Mouse (Mus musculus) forelimb bud, embryonic 11.5 days (tissue): Measurements from ENCODE around the gene Abca4.

ENCODE experiments used
- DNase-seq: peaks from one replicate; pipeline ENCODE4 v3.0.0-alpha.2; 2012; ENCODE audit warnings: low read depth, low spot score

The Abca4 gene

DNA sequence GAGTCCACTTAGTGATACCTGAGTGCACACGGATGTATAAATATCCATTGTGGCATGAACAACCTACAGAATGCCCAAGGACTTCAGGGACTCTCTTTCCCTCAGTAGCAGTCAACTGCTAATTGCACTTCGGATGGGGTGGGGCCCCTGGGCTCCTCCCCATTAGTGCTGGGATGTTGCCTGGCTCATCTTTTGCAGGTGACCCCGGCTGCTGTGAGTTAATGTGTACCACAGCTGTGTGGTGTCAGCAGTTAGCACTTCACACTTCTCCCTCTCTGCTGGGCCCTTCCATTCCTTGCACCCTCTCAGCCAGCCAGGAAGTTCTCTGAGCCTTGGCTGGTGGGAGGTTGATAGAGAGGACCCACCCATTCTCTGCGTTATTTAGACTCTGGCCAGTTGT, 65.2 kb downstream of the Abca4 start:
- no peak for DNase-seq

DNA sequence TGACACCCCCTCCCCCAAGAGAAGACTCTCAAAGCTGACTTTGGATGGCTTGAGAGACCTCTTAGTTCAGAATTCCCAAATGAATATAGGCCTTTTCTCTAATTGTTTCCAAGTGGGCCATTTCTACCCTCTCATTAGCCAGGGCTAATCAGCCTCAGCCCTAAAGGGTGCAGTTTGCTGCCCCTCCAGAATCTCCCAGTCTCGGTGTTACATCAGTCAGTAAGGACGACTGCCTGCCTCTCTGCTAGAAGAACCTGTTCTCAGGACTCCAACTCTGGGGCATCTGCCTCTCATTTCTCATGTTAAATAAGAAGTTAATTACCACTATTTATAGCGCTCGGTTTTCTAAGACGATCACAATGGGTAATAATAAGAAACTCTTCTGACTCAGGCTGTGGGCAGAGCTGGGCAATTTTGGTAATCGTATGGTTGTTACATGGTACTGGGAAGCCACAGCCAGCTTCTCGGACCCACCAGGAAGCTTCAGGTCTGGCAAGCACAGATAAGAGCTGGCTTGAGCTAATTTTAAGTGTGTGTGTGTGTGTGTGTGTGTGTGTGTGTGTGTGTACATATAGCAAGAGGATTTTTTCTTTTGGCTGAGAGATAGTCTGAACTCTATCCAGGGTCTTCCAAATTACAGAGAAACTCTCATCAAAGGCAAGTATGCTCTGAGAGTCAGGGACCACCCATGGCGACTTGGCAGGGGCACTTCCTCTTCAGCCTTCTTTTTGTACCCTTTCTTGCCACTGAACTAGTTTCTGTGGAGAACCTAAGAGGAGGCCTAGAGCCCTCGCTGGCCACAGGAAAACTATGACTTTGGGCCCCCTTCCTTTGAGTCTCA, 67.1 kb downstream of the Abca4 start:
- no peak for DNase-seq

DNA sequence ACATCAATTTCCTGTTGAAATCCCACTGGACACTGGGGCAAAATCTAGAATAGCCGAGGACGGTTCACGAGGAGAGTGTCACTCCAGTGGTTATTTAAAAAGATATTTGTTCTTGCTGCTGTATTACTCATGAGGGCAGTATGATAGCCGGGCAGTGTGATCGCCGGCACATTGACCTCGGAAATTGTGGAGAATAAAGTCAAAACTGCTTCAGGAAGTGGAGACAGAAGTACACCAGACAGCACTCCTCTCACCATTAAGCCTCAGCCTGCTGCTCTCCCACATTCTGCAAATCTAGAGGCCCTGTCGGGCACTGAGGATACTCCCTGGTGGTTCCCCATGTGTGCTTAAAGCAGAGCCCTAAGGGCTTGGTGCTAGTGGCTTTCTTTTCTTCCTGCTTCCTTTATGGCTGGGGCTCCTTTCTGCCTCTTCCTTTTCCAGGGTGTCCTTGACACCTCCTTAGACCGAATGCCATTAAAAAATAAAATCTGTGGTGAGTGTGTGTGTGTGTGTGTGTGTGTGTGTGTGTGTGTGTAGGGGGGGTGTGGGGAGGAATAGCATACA, 74.5 kb downstream of the Abca4 start:
- no peak for DNase-seq

DNA sequence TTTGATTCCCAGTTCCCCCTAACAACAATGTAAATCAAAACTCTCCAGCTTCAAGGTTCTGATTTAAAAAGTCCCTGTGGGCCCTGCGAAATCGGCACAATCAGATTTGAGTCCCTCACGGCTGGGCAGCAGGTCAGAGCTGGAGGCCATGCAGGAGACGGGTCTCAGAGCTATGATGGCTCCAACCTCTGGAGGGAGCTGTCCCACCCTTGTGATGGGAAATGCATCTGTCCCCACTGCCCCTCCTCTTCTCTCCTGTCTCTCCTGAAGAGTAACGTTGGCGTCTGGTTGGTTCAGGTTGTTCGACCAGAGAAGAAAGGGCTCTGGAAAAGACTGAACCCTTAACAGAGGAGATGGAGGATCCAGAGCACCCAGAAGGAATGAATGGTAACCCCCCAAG, 75.5 kb downstream of the Abca4 start:
- DNase-seq: no peak

DNA sequence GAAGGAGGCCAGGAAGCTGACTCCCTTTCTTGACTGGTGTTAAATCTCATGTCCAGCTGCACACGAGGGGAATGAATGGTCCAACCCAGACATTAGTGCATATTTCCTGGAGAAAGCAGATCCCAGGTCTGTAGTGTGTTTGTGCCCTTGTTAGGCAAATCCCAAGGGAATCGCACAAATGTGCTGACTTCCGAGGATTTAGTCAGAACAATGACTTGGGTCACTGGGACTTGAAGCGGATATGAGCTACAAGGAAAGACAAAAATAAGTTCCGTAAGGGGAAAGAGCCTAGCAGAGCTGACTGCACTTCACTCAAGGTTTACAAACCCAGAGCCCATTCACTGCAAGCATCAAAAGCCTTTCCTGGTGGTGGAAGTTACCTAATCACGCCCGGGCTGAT, 76.0 kb downstream of the Abca4 start:
- no peak for DNase-seq

DNA sequence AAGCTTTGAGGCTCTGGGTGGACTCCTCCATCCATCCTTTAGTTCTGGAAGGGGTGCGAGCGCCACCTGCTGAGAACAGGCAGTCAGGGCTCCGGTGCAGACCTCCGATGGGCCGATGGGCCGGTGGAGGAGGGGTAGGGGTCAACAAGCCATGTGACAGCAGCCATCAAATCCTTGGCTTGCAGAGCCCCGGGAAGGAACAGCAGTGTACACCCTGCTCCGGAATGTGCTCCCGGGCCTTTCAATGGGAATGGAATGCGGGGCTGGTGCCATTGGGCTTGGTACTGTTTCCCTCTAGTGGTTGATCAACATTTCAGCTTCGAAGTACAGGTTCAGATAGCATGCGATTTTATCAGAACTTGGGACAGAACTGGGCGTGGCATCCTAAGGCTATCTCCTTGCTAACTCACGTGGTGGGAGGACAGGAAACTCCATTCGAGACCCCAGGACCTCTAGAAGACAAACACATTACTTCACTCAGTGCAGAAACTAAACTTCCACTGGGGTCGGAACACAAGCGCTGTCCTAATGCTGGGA, 78.0 kb downstream of the Abca4 start:
- peak; percentile 89 for DNase-seq

DNA sequence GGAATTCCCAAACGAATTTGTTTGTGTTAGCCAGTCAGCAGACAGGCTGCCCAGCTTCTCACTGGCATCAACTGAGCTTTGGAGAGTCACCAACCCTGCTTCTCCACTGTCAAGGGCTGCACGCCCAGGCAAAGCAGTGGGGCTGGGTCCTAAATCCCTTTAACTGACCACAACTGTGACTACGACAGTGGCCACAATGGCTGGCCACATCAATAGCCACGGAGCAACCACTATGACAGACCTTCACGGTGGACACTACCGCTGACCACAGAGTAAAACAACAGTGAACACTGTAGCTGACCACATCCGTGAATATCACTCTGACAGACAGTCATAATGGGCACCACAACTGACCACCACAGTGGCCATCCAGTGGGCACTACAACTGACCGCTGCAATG, 78.6 kb downstream of the Abca4 start:
- no peak for DNase-seq

DNA sequence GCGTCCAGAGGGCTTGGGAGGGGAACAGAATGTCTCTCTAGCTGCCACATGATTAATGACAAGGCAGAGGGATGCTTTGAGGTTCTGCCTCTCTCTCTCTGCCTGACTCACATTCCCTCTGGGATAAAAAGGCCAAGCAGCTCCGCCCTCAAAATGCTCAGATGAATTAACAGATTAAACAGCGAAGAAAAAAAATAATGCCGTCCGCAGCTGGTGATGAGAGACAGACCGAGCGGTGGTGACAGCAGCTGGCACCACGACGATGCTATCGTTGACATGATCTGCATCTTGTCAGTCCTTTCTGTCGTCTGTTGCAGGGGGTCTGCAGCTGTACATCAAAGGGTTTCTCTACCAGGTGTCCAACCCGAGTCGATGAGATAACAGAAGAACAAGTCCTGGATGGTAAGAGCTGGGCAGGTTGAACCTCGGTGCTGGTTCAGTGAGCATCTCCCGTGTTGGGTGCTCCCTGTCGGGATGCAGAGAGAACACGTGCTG, 84.8 kb downstream of the Abca4 start:
- no peak for DNase-seq

DNA sequence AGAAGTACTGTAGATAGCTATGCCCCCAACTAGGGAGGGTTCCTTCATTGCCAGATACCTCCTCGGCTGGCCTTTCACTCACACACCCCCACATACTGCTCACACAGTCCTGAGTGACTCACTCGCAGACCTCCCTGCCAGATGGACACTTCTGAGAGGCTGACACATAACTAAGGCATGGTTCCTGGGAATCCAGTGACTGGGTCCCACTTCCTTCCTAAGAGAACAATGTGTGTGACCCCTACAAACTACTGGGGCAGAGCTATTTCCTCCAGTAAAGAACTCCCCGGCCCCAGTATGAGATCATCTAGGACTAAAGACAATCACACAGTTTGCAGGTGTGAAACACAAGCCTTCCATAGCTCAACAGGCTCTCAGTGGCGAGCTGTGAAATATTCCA, 86.5 kb downstream of the Abca4 start:
- DNase-seq: no peak

DNA sequence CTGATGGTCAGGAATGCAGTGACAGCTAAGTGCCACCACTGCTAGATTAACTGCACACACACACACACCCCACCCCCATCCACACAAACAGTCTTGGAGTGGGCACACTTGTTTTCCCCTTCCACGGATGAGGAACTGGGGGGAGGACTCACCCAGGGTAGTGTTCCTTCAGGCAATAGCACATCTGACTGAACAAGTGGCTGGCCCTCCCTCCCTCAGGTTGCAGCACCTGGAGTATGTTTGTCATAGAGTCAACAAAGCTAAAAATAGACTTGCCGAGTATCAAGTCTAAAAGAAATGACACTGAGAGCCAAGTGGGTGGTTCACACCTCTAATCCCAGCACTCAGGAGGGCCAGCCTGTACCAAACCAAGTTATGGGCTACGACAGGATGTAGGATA, 87.4 kb downstream of the Abca4 start:
- DNase-seq: no peak

DNA sequence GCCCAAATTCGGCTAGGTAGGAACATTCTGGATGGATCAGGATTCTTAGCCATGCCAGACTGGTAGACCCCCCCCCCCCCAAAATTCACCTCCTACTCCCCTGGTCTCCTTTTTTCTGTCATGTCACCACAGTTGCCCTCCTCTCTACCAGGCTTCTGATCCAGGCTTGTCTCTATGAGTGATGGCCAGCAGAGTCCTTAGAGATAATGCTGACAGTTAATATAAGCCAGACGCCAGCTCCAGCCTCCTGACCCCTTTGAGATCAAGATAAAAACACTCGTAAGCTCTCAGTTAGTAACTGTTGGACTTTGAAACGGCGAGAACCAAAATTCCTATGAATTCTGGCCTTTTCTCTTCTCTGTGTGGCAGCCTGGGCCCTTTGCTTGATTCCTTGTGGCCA, 89.0 kb downstream of the Abca4 start:
- no peak for DNase-seq

DNA sequence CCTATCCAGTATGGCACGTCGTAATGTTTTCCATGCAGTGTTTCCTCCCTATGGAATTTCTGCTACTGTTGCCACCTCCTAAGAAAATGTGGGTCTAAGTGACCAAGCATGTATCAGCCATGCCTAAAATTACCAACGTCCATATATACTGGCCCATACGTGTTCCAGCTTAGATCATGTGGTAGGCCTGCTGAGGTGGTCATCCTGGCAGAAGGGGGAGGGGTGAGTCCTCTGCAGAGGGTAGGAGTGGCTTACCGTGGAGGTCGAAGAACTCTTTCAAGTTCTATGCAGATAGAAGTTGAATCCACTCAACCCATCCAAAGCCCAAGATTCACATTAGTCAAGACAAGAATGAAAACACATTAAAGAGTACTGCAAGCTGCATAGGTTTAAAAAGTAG, 89.6 kb downstream of the Abca4 start:
- DNase-seq: no peak

DNA sequence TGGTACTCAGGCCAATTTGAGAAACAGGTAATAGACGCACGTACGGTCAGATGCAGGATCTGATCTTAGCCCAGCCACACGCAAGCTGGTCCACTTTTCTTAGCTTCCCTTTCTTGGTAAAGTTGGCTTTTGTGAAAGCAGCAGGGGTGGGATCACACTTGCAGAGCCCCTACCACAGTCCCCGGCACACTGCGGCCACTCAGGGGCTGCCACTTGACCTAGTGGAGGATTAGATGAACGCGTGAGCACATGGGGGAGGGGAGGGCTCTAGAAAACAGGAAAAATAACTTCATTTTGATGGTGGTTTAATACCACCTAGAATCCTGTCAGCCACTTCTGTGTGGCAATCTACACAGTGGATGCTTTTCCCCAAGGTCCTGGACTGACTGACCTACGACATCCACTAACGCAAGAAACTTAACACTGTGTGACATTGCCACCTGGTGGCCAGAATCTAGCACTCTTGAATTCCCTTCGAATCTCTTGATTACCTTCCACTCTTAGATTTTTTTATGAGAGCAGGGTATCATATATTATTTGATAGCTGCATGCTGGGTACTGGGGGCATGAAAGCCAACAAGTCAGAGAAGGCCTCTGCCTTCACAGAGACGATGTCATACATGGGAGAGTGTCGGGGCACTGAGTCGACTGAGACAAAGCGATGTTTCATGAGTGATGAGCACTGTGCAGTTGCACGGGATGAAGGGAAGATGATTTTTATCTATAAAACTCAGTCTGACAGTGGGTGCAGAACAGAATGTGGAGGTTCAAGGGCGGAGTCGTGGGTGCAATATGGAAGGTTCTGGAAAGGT, 96.6 kb downstream of the Abca4 start:
- peak; percentile 62 for DNase-seq

DNA sequence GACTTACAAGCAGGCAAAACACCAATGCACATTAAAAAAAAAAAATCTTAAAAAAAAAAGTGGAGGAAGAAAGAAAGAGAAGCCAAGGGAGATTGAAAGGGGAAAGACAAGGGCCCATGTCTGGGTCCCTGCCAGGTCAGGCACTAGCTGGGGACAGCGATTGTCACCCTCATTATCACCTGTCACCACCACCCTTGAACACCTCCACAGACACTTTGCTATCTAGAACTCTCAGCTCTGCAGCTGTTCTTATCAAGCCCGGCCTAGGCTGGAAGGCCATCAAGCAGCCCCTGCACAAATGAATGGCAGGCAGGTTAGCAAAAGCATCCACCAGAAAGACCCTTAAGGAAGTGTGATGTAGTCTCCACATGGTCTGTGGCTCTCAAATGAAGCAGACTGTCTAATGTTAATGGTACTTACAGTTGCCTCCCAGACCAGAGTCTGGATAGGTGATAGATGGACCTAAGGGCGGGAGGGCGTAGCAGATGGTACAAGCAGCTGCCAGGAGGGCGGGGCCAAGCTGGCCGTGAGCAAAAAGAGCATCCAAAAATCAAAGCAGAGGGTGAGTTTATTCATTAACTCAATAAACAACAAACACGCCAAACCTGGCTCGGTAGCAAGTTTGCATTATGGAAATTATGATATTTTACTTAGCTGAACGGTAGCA, 98.1 kb downstream of the Abca4 start:
- no peak for DNase-seq

DNA sequence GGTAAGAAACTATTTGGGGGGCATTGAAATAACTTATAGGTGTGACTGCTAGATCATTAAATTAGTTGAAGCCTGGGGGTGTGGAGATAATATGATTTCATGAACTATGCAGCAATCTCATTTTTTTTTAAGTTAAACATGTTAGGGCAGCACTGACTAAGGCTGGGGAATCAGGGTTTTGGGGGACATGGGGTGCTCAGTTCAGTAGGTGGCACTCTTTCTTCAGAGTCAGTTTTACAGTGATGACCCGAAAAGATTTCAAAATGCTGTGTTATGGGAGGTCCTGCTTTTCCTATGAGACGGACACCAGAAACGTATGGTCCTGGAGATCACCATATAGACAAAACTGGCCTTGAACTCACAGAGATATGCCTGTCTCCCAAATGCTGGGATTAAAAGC, 99.2 kb downstream of the Abca4 start:
- no peak for DNase-seq

DNA sequence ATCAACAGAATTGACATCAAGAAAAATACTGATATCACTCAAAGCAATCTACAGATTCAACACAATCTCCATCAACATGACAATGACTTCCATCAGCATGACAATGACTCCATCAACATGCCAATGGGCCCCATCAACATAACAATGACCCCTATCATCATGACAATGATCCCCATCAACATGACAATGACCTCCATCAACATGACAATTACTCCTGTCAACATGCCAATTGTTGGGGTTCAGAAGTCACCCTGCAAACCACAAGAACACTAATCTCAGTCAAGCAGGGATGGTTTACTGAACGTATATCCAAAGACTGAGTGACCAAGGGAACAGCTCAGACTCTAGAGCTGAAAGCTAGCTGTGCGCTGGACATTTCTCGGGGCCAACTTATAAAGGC, 101.2 kb downstream of the Abca4 start:
- no peak for DNase-seq

DNA sequence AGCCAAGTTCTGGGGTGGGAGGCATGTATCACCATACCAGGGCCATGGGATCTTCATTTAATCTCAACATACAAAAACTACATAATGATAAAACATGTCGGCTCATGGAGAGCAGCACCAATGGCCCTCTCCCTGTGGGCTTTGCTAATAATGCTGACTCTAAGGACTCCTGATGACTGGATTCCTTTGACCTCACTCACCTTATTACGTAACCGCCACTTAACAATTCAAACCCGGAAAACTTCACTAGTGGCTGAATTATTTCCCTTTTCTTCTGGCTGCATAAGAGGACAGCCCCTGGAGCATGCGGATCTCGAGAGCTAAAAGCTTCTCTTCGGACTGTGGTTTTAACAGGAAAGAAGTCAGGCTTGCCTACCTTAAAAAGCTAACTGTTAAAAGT, 106.6 kb downstream of the Abca4 start:
- no peak for DNase-seq

DNA sequence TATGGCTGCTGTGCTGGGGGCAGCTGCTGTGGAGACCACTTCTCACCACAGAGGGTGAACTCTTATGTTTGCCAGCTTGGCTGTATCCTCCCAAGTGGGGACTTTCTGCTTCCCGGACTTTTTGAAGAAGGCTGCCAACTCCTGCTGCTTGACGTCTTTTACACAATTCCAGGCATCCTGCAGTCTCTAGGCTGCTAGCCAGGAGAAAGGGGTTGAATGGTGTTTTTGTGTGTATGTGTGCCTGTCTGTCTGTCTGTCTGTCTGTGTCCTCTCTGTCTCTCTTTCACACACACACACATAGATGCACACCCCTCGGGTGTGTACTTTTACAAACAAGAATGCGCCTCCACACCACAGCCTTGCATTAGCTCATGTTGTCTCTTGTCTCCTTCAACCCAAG, 108.2 kb downstream of the Abca4 start:
- no peak for DNase-seq

DNA sequence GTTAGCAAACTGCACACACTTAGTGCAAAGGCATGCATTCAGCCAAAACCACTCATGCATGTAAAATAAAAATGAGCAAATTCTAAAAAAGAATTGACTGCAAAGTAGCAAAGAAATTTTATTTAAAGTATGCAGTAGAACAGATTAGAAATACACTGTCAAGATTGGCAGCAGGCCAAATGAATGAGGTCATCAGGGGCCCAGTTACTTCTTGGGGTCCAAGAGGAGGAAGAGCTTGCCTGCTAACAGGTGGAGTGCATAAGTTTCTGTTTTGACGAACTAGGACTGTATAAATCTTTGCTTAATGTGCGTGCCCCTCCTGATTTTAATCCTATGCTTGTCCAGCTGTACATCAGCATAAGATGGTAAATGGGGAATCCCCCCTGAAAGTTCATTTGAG, 109.8 kb downstream of the Abca4 start:
- DNase-seq: no peak

DNA sequence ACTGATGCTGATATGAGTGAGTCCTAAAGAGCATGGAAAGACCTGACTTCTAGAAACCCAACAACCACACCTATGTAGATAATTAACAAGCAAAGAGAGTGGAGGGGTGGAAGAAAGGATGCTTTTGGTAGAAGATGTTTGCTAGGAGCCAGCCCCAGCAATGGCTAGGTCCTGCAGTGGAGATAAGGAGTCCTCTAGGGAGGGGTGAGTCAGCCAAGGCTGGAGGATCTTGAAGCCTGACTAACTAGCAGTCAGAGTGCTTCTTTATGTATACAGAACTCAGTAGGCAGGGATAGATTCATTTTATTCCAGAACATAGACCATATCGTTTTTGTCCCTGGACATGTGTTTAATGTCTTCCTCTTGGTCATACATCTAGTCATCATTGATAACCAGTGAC, 115.2 kb downstream of the Abca4 start:
- no peak for DNase-seq

DNA sequence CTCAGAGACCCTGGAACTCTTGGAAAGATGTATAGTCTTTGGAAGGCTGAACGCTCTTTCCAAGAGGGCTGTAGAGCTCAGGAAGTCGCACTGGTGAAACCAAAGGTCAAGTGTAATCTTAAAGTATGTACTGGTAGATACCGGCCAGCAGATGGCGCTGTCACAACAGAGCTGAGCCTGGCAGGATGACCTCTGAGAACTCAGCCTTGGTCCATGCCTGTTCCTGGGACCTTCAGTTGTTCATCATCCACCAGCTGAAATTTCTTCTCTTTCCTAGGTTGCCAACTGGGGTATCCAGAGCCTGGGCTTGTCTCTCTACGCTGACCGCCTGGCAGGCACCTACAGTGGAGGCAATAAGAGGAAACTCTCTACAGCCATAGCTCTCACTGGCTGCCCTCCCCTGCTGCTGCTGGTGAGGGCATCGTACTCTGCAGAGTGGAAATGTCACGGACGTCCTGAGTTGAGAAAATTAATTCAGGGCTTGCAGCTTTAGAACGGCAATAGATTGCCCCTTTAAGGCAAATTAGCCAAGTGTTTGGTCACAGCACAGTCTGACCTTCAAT, 125.5 kb downstream of the Abca4 start:
- DNase-seq: peak; percentile 65
